Mouse (Mus musculus) kidney, postnatal 10 days (tissue): ENCODE measurements around the gene Brinp2.
A peak's percentile ranks its signal among the peaks of the same experiment; 100 is the strongest.

Experiments
- DNase-seq: peaks from one replicate; pipeline ENCODE4 v3.0.0; 2021; ENCODE audit warnings: mixed read lengths

Brinp2 gene

DNA sequence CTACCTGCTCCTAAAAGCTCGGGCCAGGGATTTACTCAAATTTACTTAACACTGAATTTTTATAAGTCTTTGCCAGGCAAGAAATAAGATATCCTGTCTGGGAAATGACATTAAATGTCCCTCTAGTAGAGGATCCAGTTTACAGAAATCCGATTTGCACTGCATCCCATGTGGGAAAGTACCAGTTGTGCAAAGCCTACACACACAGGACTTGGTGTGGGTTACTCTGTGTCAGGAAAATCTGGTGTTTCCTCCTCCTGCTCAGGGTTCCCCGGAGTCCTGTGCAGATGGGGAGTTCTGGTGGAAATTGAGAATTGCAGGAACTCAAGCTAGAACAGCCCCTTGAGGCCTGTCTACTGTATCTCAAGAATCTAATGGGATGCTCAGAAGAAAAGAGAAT, 70.9 kb downstream of the Brinp2 start:
- no peak for DNase-seq

DNA sequence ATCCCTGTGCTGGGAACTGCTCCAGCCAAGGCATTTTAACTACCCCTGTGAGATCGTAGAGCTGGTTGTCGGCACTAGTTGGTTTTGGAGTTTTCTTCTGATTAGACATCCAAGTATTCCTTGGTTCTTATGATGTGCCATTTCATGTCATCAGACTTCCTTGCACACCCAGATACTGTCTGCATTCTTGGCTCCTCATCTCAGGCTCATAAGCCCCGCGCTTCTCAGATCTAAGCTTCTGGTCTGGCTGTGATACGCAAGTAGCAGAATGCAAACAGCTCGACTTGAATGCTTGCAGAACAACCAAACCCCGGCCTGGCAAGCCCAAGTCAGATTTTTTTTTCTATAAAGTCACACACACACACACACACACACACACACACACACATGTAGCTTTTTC, 72.3 kb downstream of the Brinp2 start:
- DNase-seq, result no peak

DNA sequence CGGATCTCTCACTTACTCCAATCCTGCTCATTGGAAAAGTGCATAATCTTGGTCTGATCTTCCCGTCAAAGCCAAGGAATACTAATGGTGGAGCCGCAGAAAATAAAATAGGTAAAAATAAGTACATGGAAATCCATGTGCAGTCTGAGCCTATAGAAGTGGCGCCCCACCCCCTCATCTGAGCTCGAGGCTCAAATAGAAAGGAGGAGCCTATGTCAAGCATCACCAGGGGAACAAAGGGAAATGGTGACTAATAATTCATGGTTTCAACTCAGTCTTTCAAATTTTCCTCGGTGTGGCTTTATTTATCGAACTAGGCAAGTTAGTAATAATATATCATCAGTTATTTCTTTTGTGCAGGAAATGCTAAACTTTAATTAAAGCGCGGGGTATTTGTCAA, 84.1 kb downstream of the Brinp2 start:
- DNase-seq, result no peak

DNA sequence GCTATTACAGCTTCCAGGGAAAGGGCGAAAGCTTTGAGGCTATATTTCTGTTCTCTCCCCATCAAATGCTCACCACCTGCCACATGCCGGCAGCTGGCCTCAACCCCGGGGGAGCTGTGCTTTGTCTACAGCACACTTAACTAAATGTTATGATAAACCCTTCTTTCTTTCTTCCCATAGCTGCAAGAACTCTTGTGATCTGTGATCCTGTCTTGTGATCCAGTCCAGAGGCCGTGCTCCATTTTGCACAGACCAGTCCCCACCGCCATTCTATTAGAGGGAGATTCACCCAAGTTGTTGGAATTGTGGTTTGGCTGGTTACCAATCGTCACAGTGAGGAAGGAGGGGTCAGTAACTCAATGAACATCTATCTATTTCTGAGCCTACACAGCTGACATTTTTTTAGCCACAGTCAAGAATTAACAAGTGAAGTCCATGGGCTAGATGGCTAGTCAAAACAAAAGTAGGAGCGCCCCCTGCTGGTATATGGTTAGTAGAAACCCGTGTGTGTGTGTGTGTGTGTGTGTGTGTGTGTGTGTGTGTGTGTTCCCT, 89.0 kb downstream of the Brinp2 start:
- peak; percentile 69 for DNase-seq

DNA sequence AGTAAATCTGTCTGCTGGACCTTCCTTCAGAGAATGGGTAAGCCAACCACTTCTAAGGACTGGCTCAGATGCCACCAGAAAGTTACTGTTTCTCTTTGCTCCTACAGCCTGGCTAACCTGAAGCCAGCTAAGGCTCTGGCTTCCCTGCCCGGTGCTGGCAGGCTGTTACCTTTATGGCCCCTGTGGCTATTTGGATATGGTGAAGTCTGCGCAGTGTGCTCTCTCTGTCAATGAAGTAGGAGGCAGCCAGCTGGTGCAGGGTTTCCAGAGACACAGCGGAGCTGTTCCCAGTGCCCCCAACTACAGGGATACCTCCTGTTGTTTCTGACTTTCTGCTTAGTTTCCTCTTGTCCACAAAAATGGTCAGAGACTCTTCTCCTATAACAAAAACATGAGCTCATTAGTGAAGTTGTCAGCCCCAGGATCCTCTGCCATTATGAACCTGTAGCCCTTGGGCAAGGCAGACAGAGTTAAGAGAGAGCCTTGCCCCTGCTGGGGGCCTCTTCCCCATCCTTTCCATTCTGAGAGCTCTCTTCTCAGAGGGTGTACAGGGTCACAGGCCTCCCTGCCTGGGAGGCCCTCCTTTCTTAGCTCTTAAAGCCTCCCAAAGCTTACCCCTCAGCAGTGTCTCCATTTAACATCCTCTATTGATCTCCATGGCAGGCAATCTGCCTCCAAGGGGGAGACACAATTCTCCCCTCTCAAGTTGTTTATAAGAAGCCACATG, 89.7 kb downstream of the Brinp2 start:
- no peak for DNase-seq

DNA sequence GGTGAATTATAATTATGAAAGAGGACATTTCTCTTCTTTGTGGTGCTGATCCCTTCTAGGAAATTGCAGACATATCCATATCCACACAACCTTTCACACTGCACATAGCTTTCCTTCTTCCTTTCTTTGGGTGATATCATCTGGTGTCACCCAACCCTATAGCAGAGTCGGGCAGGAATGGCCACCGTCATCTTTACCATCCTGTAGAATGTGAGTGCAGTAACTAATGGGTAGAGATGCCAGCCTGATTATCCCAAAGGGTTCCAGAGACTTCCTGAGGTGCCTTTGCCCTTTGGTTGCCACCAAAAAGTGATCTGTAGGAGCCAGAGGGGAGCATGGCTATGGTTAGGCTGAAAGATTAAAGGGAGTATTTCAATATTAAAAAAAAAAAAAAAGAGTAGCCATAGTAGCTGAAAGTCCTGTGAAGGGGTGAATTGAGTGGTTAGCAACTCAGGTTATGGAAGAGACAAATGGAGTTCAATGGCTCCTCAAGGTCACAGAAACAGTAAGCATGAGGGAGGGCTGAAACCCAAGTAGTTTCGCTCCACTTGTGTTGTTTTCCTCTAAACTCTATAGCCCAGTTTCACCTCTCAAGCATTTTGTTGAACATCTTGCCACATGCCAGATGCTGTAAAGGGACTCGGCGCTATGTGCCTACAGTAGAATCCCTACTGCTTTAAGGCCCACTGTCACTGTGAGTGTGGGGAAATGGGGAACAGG, 96.5 kb downstream of the Brinp2 start:
- DNase-seq, result no peak

DNA sequence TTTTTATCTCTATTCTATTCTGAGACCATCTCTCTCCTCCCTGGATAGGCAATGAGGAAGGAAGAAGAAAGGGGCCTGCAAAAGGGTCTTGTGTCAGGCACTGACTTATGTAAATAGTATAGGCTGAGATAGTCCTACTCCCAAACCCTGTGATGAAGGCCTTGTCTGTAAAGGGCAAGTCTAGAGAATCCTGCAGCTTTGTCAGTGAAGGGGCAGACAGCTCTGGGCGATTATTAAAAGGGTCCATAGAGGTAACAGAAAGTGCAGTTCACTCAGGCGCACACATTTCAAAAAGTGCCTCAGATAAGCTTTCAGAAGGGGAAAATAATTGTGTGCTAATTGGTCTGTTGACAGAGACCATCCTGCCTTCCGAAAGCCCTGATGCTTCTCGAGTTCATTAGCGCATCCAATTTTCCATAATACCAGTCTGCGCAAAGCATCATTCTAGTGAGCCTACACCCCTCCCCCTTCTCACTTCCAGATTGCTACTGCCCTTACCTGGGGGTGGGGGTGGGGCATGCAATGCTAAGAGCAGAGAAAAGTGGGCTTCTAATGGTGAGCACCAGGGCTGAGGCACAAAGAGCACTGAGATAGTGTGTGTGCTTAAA, 97.3 kb downstream of the Brinp2 start:
- no peak for DNase-seq

DNA sequence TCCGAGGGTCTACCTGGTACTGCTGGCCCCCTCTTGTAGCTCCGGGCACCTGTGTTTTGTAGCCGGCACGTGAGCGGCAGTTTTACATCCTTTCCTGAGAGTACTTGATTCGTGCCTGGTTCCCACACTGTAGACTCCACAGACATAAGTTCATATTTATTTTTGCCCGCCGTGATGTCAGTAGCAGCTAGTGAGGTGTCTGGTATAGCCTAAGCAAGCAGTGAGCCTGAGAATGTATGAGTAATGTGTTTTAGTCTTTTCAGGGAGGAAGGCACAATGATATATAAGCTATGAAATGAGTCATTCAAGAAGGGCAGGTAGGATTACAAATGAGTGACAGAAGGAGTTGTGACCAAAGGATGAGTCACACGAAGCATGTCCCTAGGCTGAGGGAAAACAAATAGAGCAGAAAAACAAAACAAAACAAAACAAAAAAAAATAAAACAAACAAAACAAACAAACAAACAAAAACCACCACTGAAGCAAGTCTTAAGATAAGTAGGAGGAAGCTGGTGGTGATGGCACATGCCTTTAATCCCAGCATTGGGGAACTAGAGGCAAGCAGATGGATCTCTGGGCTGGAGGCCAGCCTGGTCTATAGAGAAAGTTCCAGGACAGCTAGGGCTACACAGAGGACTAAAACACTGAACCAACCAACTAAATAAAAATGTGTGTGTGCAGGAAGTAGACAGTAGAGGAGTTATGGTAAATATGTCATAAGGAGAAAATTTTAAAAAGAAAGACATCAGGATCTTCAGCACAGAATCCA, 100.0 kb downstream of the Brinp2 start:
- no peak for DNase-seq

DNA sequence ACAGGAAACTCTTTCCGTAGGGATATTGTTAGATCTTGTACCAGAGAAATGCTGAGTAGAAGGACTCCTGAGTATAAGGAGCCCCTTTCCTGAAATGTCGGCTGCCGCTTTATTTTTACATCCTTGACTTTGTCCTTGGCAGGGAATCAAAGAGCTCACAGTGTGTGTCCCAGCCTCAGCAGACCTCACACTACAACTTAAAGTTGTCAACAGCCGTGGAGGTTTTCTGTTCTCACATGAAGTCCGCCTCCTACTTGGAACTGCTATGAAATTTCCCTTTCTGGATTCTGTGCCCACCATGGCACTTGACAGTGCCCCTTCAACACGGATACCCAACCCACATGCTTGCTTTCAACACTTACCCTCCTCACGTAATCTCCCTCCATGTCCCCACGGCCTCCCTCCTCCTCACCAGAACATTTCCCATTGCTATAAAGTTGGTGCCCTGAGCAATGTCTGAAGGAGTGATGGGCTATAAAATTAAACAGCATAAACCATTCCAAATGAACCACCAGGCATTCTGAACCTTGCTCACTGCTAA, 103.4 kb downstream of the Brinp2 start:
- DNase-seq, result no peak

DNA sequence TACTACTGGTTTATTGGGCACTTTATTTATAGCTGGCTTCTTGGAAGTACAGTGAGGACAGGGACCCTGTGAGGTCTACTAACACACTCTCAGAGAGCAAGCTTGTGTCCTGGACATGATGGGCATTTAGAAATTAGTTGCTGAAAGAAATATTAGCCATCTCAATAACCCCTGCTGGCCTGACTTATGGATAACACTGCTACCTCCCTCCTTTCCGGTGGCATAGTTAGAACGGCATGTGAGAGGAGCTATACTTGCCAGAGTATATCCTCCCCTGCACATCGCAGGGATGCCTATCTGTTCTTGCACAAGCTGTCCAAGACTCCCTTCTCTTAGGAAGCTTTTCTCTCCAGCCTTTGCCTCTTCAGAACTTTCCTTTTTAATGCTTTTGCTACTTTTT, 107.9 kb downstream of the Brinp2 start:
- DNase-seq, result no peak

DNA sequence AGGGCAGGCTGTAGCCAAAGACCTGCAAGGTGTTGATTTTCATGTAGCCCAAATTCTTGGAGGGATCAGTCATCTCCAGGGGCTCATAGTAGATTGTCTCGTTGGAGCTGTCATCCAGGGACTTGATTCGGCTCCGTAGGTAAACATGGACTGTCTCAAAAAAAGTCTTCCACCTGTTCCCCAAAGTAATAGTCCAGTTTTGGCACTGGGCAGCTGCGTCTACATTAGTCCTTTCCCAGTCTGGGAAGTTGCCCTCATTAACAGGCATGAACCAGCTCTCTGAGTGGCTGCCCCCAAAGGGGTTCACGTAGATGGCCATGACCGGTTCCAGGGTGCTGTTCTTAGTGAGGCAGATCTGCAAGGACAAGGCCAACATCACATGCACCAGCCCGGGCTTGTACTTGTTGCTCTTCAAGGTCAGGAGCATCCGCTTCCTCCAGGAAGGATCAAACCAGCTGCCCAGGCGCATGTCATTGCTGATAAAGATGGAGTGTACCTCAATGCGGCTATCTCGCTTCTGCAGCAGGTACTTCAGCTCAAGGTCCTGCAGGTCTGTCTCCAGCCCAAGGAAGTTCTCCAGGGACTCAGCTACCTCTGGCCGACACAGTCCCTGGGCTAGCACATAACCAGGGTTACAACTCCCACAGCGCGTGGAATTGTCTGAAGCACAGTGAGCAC, 109.5 kb downstream of the Brinp2 start:
- no peak for DNase-seq

DNA sequence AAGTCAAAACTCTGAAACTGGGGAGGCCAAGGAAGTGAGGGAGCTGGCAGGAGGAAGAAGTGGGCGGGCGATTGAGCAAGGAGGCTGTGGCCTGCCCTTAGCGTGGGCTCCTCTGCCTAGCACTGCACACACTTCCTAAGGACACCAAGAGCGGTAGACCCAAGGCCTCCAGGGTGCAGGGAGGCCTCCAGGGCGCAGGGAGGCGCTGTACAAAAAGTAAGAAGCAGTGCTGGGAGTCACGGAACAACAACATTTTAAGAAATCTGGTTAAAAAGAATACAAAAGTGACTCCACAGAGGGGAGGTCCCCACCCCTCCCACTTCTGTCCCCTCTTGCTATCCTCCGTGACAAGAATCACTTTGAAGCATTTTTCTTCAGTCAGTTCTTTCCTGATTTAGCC, 110.6 kb downstream of the Brinp2 start:
- DNase-seq, result no peak

DNA sequence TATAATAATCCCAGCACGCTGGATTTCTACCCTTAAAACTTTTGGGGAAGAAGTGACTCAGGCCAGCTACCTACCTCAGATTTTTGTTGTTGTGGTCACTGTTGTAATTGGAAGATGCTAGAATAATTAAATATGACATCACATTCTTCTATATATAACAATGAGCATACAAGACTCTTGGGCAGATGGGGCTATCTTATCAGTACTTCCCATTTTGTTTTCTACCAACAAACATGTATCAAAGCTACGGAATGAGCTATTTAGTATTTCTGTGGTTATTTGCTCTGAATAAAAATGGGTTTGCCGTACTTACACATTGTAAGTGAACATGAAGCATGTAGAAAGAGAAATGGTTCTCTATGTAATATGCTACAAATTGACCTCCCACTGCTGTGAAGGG, 112.1 kb downstream of the Brinp2 start:
- no peak for DNase-seq

DNA sequence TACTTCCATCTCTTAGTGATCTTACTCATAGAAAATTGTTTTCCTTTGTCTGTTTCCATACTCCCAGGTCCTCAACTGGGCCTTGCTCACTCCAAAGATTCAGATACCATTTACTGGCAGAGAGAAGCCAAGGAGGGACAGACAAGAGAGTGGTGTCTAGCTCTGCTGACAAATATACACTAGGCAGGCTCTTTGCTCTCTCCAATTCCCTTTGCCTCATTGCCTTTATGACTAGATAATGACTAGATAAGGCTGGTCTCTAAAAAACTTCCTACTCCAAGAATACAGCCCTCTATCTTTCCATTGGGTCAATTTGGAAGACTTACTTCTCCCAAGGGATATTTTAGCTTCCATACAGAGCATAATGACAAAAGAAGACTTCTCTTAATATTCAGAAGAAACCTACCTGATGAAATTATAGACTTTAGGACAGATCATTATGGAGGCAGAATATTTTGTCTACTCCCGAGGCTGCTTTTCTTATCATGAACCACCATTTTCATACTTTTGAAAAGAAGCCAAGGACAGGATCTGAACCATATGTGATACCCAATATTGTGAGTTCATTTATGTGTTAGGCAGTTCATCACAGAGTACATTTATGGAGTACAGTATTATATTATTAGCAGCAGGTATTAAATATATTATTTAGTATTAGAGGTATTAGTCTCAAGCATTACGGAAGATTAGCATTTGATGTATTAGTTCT, 114.1 kb downstream of the Brinp2 start:
- no peak for DNase-seq

DNA sequence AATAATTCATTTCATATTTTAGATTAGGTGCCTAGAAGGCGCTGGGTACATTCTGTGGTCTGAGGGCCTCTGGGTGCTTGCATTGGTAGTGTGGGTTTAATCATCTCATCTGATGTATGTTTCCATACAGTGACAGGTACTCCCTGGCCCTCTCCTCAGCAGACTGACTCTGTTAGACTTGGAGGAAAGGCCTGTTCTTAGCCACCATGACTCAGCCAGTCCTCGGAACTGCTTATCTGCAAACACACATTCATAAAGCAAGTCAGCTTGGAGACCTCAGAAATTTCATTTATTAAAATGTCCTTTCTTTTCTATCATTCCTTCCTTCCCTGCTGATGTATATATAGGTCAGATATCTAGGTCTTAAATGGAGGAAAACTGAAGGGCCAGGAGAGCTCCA, 116.3 kb downstream of the Brinp2 start:
- DNase-seq, result no peak

DNA sequence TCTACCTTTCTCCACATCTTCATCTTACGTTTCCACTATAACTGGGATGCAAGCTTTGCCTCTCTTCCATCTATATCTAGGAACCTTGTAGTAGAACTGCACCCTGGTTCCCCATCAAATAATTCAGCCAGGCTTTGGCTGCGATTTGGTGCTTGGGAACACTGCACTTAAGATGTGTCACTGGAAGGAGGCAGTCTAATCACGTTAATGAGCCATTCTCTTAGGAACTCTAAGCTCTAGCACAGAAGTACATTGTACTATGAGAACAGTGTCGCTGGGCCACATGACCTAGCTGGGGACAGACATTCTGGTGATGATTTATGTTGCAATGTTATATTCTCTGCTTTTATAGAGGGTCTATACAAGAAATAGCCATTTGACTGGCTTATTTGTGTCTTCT, 117.4 kb downstream of the Brinp2 start:
- DNase-seq, result no peak

DNA sequence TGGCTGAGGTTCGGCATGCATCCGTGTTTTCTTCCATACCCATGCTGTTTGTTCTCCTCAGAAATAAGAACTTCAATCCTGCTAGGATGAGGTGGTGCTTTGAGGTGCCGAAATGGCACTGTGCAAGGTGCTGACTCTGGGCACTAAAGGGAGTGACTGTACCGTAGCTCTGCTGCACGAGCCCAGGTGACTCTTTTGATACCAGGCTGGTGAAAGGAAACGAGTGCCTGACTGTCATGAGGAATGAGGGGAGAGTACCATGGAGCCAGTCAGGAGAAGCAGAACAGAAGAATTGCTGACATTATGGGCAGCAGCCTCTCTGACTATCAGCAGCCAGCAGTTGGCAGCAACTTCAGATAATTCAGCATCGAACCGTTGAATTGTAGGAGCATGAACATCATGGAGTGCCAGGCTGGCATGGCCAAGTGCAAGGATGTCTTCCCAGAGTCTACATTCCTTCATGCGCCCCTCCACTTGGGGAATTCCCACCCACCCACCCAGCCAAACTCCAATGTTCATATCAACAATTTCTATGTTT, 127.4 kb downstream of the Brinp2 start:
- DNase-seq, result no peak

DNA sequence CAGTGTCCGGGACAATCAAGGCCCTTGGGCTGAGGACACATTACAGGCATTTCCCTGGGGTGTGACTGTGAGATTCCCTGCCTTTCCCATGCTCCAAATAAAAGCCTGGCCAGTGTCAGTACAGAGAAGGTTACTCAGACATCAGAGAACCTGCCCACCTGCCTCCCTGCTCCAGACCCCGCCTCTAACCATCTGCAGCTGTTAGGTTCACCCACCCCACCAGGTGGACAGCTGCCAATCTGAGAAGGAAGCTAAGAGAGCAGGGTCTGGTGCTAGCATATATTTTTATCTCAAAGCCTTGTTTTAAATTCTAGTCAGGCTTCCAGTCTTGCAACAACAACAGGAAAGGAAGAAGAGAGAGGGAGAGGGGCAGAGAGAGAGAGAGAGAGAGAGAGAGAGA, 128.9 kb downstream of the Brinp2 start:
- no peak for DNase-seq

DNA sequence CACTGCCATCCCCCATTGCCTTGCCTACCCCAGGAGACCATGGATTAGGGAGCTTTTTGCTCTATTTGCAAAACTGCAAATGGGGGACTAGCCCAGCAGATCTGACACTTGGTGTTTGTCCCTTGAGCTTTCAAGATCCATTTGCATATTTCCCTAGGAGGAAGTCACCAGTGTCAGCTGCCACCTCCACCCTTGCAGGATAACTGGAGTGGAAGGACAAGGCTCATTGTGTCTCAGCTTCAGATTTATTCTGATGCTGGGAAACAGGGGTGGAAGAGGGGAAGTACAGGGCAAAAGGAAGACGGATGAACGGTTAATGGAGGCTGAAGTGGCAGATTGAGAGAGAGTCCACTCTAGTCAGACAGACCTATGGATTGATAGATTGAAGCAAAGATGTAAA, 129.4 kb downstream of the Brinp2 start:
- DNase-seq, result no peak

DNA sequence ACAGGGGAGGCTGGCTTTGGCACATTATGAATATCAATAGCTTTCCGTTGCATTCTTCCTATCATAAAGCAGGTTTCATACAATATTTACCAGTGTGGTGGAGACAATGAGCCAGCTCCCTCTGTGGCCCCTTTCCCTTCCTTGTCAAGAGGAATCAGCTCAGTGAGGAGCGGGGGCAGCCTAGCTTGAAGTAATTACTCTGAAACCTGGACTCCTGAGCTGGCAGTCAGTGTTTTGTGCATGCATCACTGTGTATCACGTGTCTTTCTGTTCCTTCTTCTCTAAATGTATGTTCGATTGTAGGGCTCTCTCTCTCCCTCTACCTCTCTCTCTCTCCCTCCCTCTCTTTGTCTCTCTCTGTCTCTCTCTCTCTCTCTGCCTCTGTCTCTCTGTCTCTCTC, 135.1 kb downstream of the Brinp2 start:
- no peak for DNase-seq

DNA sequence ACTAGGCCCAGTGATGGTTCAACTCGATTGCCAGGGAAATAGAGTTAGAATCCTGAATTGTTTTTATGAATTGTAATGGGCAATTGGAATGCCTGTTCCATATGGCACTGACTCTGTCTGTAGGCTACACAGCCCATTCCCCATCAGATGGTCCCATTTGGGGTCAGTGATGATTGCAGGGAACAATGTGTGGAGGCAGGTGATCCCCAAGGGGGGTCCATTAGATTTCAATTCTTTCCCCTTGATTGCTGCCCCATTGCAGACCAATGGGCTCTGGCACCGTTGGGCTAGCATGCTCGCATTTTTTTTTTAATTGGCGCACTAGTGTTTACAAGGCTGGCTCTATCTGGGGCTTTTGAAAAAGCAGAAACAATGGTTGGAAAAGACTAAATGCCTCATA, 136.0 kb downstream of the Brinp2 start:
- no peak for DNase-seq
